Mouse (Mus musculus): ENCODE measurements around the gene Prdm5. TPM values are rescaled to one million over a fixed set of nuclear protein-coding genes. Genes with fewer than 3 reads are reported as not detected.

The Prdm5 gene
- total RNA-seq, 2 experiments from 2014 or later = 3.6 to 4.2 TPM

GRCm38 (mm10) chr6:65811685-65812084 lies 32.9 kb downstream of the Prdm5 start:
- no peak for DNase-seq (ENCODE audit: extremely low spot score in 1 of 2, low spot score in 2 of 2)
- intact Hi-C loops (cut with DNase I) = no loop called here

GRCm38 (mm10) chr6:65818039-65818747 lies 39.4 kb downstream of the Prdm5 start:
- intact Hi-C loops (cut with DNase I) = no loop called here
- DNase-seq (ENCODE audit: extremely low spot score in 1 of 2, low spot score in 2 of 2) = no peak

- intact Hi-C loops (cut with DNase I) = no loop called here
- DNase-seq (ENCODE audit: extremely low spot score in 1 of 2, low spot score in 2 of 2) = no peak
Measured at GRCm38 (mm10) chr6:65828656-65829055, 49.9 kb downstream of the Prdm5 start.

GRCm38 (mm10) chr6:65831443-65831842 lies 52.7 kb downstream of the Prdm5 start:
- intact Hi-C loops (cut with DNase I) = no loop called here
- no peak for DNase-seq (ENCODE audit: extremely low spot score in 1 of 2, low spot score in 2 of 2)

GRCm38 (mm10) chr6:65834013-65834412 lies 55.2 kb downstream of the Prdm5 start:
- intact Hi-C loops (cut with DNase I) = no loop called here
- DNase-seq (ENCODE audit: extremely low spot score in 1 of 2, low spot score in 2 of 2) = no peak

- no peak for DNase-seq (ENCODE audit: extremely low spot score in 1 of 2, low spot score in 2 of 2)
- intact Hi-C loops (cut with DNase I) = no loop called here
Measured at GRCm38 (mm10) chr6:65842579-65842978, 63.8 kb downstream of the Prdm5 start.

- DNase-seq (ENCODE audit: extremely low spot score in 1 of 2, low spot score in 2 of 2) = no peak
- intact Hi-C loops (cut with DNase I) = no loop called here
Measured at GRCm38 (mm10) chr6:65849127-65849526, 70.3 kb downstream of the Prdm5 start.

- DNase-seq (ENCODE audit: extremely low spot score in 1 of 2, low spot score in 2 of 2) = no peak
- intact Hi-C loops (cut with DNase I) = no loop called here
Measured at GRCm38 (mm10) chr6:65849687-65850086, 70.9 kb downstream of the Prdm5 start.

- intact Hi-C loops (cut with DNase I) = no loop called here
- no peak for DNase-seq (ENCODE audit: extremely low spot score in 1 of 2, low spot score in 2 of 2)
Measured at GRCm38 (mm10) chr6:65850221-65850620, 71.4 kb downstream of the Prdm5 start.

GRCm38 (mm10) chr6:65854020-65854419 lies 75.2 kb downstream of the Prdm5 start:
- no peak for DNase-seq (ENCODE audit: extremely low spot score in 1 of 2, low spot score in 2 of 2)
- intact Hi-C loops (cut with DNase I) = no loop called here

- no peak for DNase-seq (ENCODE audit: extremely low spot score in 1 of 2, low spot score in 2 of 2)
- intact Hi-C loops (cut with DNase I) = no loop called here
Measured at GRCm38 (mm10) chr6:65854585-65854984, 75.8 kb downstream of the Prdm5 start.

GRCm38 (mm10) chr6:65860609-65861008 lies 81.8 kb downstream of the Prdm5 start:
- DNase-seq (ENCODE audit: extremely low spot score in 1 of 2, low spot score in 2 of 2) = no peak
- intact Hi-C loops (cut with DNase I) = loop anchor here (10.0 kb wide), 1 partner anchor 614 kb away; no protein-coding TSS in a partner anchor

- DNase-seq (ENCODE audit: extremely low spot score in 1 of 2, low spot score in 2 of 2) = no peak
- intact Hi-C loops (cut with DNase I) = loop anchor here (10.0 kb wide), 1 partner anchor 612 kb away; no protein-coding TSS in a partner anchor
Measured at GRCm38 (mm10) chr6:65862836-65863235, 84.0 kb downstream of the Prdm5 start.

GRCm38 (mm10) chr6:65864233-65864632 lies 85.4 kb downstream of the Prdm5 start:
- no peak for DNase-seq (ENCODE audit: extremely low spot score in 1 of 2, low spot score in 2 of 2)
- intact Hi-C loops (cut with DNase I) = loop anchor here (10.0 kb wide), 1 partner anchor 611 kb away; no protein-coding TSS in a partner anchor

GRCm38 (mm10) chr6:65864919-65865318 lies 86.1 kb downstream of the Prdm5 start:
- intact Hi-C loops (cut with DNase I) = loop anchor here (10.0 kb wide), 1 partner anchor 610 kb away; no protein-coding TSS in a partner anchor
- no peak for DNase-seq (ENCODE audit: extremely low spot score in 1 of 2, low spot score in 2 of 2)

- no peak for DNase-seq (ENCODE audit: extremely low spot score in 1 of 2, low spot score in 2 of 2)
- intact Hi-C loops (cut with DNase I) = loop anchor here (10.0 kb wide), 1 partner anchor 609 kb away; no protein-coding TSS in a partner anchor
Measured at GRCm38 (mm10) chr6:65865861-65866260, 87.1 kb downstream of the Prdm5 start.

- no peak for DNase-seq (ENCODE audit: extremely low spot score in 1 of 2, low spot score in 2 of 2)
- intact Hi-C loops (cut with DNase I) = no loop called here
Measured at GRCm38 (mm10) chr6:65871754-65872278, 93.0 kb downstream of the Prdm5 start.

- no peak for DNase-seq (ENCODE audit: extremely low spot score in 1 of 2, low spot score in 2 of 2)
- intact Hi-C loops (cut with DNase I) = no loop called here
Measured at GRCm38 (mm10) chr6:65878300-65878699, 99.5 kb downstream of the Prdm5 start.

- intact Hi-C loops (cut with DNase I) = no loop called here
- DNase-seq (ENCODE audit: extremely low spot score in 1 of 2, low spot score in 2 of 2) = no peak
Measured at GRCm38 (mm10) chr6:65888835-65889234, 110.0 kb downstream of the Prdm5 start.

- no peak for DNase-seq (ENCODE audit: extremely low spot score in 1 of 2, low spot score in 2 of 2)
- intact Hi-C loops (cut with DNase I) = no loop called here
Measured at GRCm38 (mm10) chr6:65892045-65892660, 113.4 kb downstream of the Prdm5 start.

Measured in left cerebral cortex, postnatal 10 days (tissue).